In the genomic region with DNA sequence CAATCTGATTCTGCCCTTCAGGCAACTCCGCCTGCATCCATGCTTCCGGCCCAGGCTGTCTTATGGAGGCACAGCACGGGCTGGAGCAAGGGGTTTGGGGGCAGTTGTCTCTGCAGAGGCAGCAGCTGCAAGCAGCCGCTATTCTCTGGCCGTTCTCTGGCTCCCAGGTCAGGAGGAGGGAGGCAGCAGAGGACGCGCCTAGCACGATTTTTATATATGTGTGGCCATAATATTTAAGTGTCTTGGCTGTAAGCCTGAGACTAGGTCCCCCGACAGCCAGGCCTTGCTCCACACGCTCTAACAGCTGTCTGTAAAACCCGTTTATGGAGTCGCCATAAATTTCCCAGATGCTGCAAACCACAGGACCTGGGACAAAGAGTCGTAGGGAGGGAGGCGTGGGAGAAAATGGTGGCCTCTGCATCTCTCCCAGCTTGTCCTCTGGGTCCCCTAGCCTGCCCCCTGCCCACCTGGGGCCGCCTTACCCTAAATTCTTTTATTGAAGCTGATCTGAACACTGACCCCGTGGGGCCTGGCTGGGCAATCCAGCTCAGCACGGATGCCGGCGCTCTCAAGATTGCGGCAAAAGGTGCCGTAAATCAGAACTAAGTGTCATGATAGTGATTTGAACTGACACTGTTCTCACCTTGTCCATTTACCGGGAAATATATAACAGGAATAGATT, we compare ENCODE assay signal across 9 mouse cellular contexts. TPM values are rescaled to one million over a fixed set of nuclear protein-coding genes. Genes with fewer than 3 reads are reported as not detected.
A peak's percentile ranks its signal among the peaks of the same experiment; 100 is the strongest.
DNase-seq lines count a peak whose midpoint lies in the region; ATAC-seq lines count a peak whose summit lies in the region.
"Had no signal": no experiment of that assay in that cellular context is flagged by ENCODE, and none has a peak within 500 bp of the region (broad histone marks: within the 10 kb centered on the region; RNA-seq: fewer than 3 reads in every experiment).

No protein-coding gene starts in this region.

- H3K9me3 ChIP-seq in embryonic facial prominence, embryonic 13.5 days, result no peaks in the 10 kb centered on the region
- H3K9me3 ChIP-seq in kidney, embryonic 14.5 days (ENCODE audit: control insufficient read depth, low read length), result no peaks in the 10 kb centered on the region
- H3K9me3 ChIP-seq in neural tube, embryonic 11.5 days (ENCODE audit: control insufficient read depth, low read length), result no peaks in the 10 kb centered on the region

- no peak overlapping the region for H3K27ac ChIP-seq in embryonic facial prominence, embryonic 13.5 days
- H3K27ac ChIP-seq in kidney, embryonic 14.5 days (ENCODE audit: low read depth, low read length), result peak overlapping the region; percentile 18; the same call in 1 of the 2 replicates
- peak overlapping the region; percentile 77; the same call in 1 of the 2 replicates for H3K27ac ChIP-seq in neural tube, embryonic 11.5 days (ENCODE audit: low read depth, low read length)

- peaks cover 21% of the 10 kb centered on the region for H3K27me3 ChIP-seq in embryonic facial prominence, embryonic 13.5 days
- peaks cover 6% of the 10 kb centered on the region; the same call in 1 of the 2 replicates for H3K27me3 ChIP-seq in kidney, embryonic 14.5 days (ENCODE audit: control insufficient read depth, insufficient read depth, low read length)
- no peaks in the 10 kb centered on the region for H3K27me3 ChIP-seq in neural tube, embryonic 11.5 days (ENCODE audit: control insufficient read depth, insufficient read depth, low read length)

- H3K9ac ChIP-seq in embryonic facial prominence, embryonic 13.5 days, result peak overlapping the region; percentile 44; the same call in 1 of the 2 replicates
- no peak overlapping the region for H3K9ac ChIP-seq in kidney, embryonic 14.5 days (ENCODE audit: low read depth, low read length)
- peak overlapping the region; percentile 33 for H3K9ac ChIP-seq in neural tube, embryonic 11.5 days (ENCODE audit: low read length)

- peak; percentile 89 for DNase-seq in heart, adult 11 months
- no peak for DNase-seq in heart, adult 9 months (ENCODE audit: low spot score in 2 of 2)
- peak; percentile 54 for DNase-seq in neural tube, embryonic 11.5 days (ENCODE audit: low spot score)
- DNase-seq in urinary bladder, adult 18-20 months (ENCODE audit: low spot score in 2 of 2), result no peak
- no peak for DNase-seq in left cerebral cortex, postnatal 36 days (ENCODE audit: low spot score in 2 of 2)
- no peak for DNase-seq in spleen, adult 12 weeks (ENCODE audit: low spot score)
- DNase-seq: cerebellum, adult 11 months had no signal

- intact Hi-C loops in left cerebral cortex, postnatal 36 days (cut with DNase I), result no loop called here

- WGBS in embryonic facial prominence, embryonic 13.5 days, result 17% methylated on average over 22 of the region's 22 CpGs
- 4% methylated on average over 22 of the region's 22 CpGs for WGBS in kidney, embryonic 14.5 days
- WGBS in neural tube, embryonic 11.5 days, result 5% methylated on average over 22 of the region's 22 CpGs

- ATAC-seq in embryonic facial prominence, embryonic 13.5 days (ENCODE audit: insufficient number of reproducible peaks, insufficient read depth, low FRiP score, low TSS enrichment, low read depth), result no peak
- ATAC-seq in kidney, embryonic 14.5 days (ENCODE audit: low FRiP score, low TSS enrichment), result peak; percentile 85
- ATAC-seq in neural tube, embryonic 11.5 days (ENCODE audit: insufficient read depth, low FRiP score, low TSS enrichment), result peak; percentile 58; the same call in 1 of the 2 replicates

- no peaks in the 10 kb centered on the region for H3K36me3 ChIP-seq in embryonic facial prominence, embryonic 13.5 days
- no peaks in the 10 kb centered on the region for H3K36me3 ChIP-seq in kidney, embryonic 14.5 days (ENCODE audit: control insufficient read depth, insufficient read depth, low read length)
- no peaks in the 10 kb centered on the region for H3K36me3 ChIP-seq in neural tube, embryonic 11.5 days (ENCODE audit: control insufficient read depth, insufficient read depth, low read length)

- peaks cover 13% of the 10 kb centered on the region for H3K4me1 ChIP-seq in embryonic facial prominence, embryonic 13.5 days
- peaks cover 3% of the 10 kb centered on the region; the same call in 1 of the 2 replicates for H3K4me1 ChIP-seq in kidney, embryonic 14.5 days (ENCODE audit: control insufficient read depth, insufficient read depth, low read length)
- peaks cover 4% of the 10 kb centered on the region; the same call in 1 of the 2 replicates for H3K4me1 ChIP-seq in neural tube, embryonic 11.5 days (ENCODE audit: control insufficient read depth, insufficient read depth, low read length)

- peak overlapping the region; percentile 31; the same call in 1 of the 2 replicates for H3K4me2 ChIP-seq in embryonic facial prominence, embryonic 13.5 days
- H3K4me2 ChIP-seq in kidney, embryonic 14.5 days (replicated peaks; ENCODE audit: low read depth, low read length), result peak overlapping the region; percentile 25
- H3K4me2 ChIP-seq in neural tube, embryonic 11.5 days (ENCODE audit: low read depth), result peak overlapping the region; percentile 27

- H3K4me3 ChIP-seq in embryonic facial prominence, embryonic 13.5 days, result no peak overlapping the region
- H3K4me3 ChIP-seq in kidney, embryonic 14.5 days (ENCODE audit: low read length), result no peak overlapping the region
- H3K4me3 ChIP-seq in neural tube, embryonic 11.5 days (ENCODE audit: low read depth, low read length), result no peak overlapping the region

RNA-seq across cellular contexts. Expression of a gene that starts 32.3 kb away (rescaled TPM):
- 23.7 and 25.8 TPM in 2 replicates for polyA plus RNA-seq in embryonic facial prominence, embryonic 13.5 days (2015; fragmentation: Nextera tagmentation; extraction: Ambion mirVana)
- 14.7 and 18.8 TPM in 2 replicates for polyA plus RNA-seq in kidney, embryonic 14.5 days (2014; fragmentation: Nextera tagmentation; extraction: Ambion mirVana)
- polyA plus RNA-seq in neural tube, embryonic 11.5 days (2014; fragmentation: Nextera tagmentation; extraction: Ambion mirVana), result 37.0 and 43.7 TPM in 2 replicates
- 10 to 100 TPM; 83.8 to 84.3 TPM for total RNA-seq in left cerebral cortex, postnatal 36 days (2021)

Comparison
In these comparisons a context has a peak if more than half of its experiments do, and no peak if none do; other contexts are left out.
1. DNase-seq: peak in heart, adult 11 months (single experiment) and neural tube, embryonic 11.5 days (single experiment); none in heart, adult 9 months (0 of 2), urinary bladder, adult 18-20 months (0 of 2), left cerebral cortex, postnatal 36 days (0 of 2) and spleen, adult 12 weeks (single experiment).
2. Peak in every context shown above with its lines, with median percentiles within 50 percentile points of each other: H3K4me2 ChIP-seq.